In the genomic region with DNA sequence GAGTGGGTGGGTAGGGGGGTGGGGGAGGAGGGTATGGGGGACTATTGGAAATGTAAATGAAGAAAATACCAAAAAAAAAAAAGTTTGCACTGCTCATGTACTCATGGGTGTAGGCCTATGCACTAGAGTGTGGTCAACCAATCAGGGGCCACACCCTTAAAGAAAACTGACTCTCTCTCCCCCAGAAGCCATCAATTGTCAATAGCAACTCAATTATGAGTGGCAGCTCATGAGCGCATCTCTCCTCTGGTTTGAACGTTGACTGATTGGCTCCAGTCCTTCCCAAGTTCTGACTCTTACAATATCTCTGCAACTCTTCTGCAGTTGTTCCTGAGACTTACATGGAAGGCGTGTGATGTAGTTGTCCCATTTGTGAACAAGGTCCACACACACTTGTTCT, we compare ENCODE assay signal across 23 mouse cellular contexts.
DNase-seq lines count a peak whose midpoint lies in the region; ATAC-seq and TF ChIP-seq lines count a peak whose summit lies in the region.
"Had no signal": no experiment of that assay in that cellular context is flagged by ENCODE, and none has a peak within 500 bp of the region (broad histone marks: within the 10 kb centered on the region; RNA-seq: fewer than 3 reads in every experiment).

No protein-coding gene starts in this region.

- no peak for TF ChIP-seq RAD21 in CH12.LX (IDR thresholded peaks at IDR 0.05; ENCODE audit: low read depth, low read length)

- H3K36me3 ChIP-seq in CH12.LX (replicated peaks in 1 of 2; ENCODE audit: control insufficient read depth in 1 of 2, insufficient read depth in 1 of 2, low read length in 1 of 2): no peaks in the 10 kb centered on the region
- H3K36me3 ChIP-seq in hindbrain, embryonic 13.5 days: no peaks in the 10 kb centered on the region
- H3K36me3 ChIP-seq: embryonic facial prominence, embryonic 13.5 days; embryonic facial prominence, embryonic 15.5 days; forebrain, embryonic 10.5 days; forebrain, embryonic 12.5 days; forebrain, embryonic 15.5 days had no signal

- 95% methylated on average over 3 of the region's 3 CpGs for WGBS in hindbrain, embryonic 13.5 days

- dilution Hi-C loops in CH12.LX (cut with MboI; ENCODE audit: extremely low pct_ligation_motif_present, extremely low pct_unique_long_range_greater_than_20kb, low sequenced_read_pairs): no loop called here

- H3K27me3 ChIP-seq in CH12.LX (replicated peaks): no peaks in the 10 kb centered on the region
- H3K27me3 ChIP-seq in hindbrain, embryonic 13.5 days: no peaks in the 10 kb centered on the region
- H3K27me3 ChIP-seq: embryonic facial prominence, embryonic 13.5 days; embryonic facial prominence, embryonic 15.5 days; forebrain, embryonic 12.5 days; forebrain, embryonic 15.5 days had no signal

- in situ Hi-C loops in CH12.LX (cut with MboI; ENCODE audit: low pct_ligation_motif_present, low pct_unique_long_range_greater_than_20kb, low sequenced_read_pairs): loop anchor here (10.0 to 25.0 kb wide), 2 partner anchors 161 to 388 kb away; no protein-coding TSS in a partner anchor

- TF ChIP-seq CTCF in CH12.LX (conservative IDR thresholded peaks at IDR 0.05 in 1 of 2, IDR thresholded peaks at IDR 0.05 in 1 of 2; ENCODE audit: low read depth in 2 of 2, low read length in 2 of 2): no peak

- H3K4me1 ChIP-seq in CH12.LX (ENCODE audit: control insufficient read depth in 1 of 2, insufficient read depth in 2 of 2): peaks cover 10 to 43% of the 10 kb centered on the region in 2 experiments
- no peaks in the 10 kb centered on the region for H3K4me1 ChIP-seq in hindbrain, embryonic 13.5 days (replicated peaks)
- H3K4me1 ChIP-seq: forebrain, embryonic 10.5 days; forebrain, embryonic 12.5 days had no signal

- peak overlapping the region in 2 of 3 experiments; percentile 23 to 47 for H3K4me3 ChIP-seq in CH12.LX (replicated peaks in 1 of 3; ENCODE audit: low read depth in 2 of 3, low read length in 2 of 3, poor library complexity in 1 of 3)
- H3K4me3 ChIP-seq in hindbrain, embryonic 13.5 days: no peak overlapping the region
- H3K4me3 ChIP-seq: embryonic facial prominence, embryonic 13.5 days; embryonic facial prominence, embryonic 15.5 days; erythroblast, embryonic 14.5 days; forebrain, embryonic 10.5 days; forebrain, embryonic 12.5 days; forebrain, embryonic 15.5 days had no signal

- H3K27ac ChIP-seq in CH12.LX (ENCODE audit: insufficient read depth, low read depth): peak overlapping the region; percentile 98
- no peak overlapping the region for H3K27ac ChIP-seq in hindbrain, embryonic 13.5 days
- H3K27ac ChIP-seq: embryonic facial prominence, embryonic 13.5 days; embryonic facial prominence, embryonic 15.5 days; forebrain, embryonic 10.5 days; forebrain, embryonic 12.5 days; forebrain, embryonic 15.5 days had no signal

- no peak for ATAC-seq in hindbrain, embryonic 13.5 days (ENCODE audit: low FRiP score)
- ATAC-seq: forebrain, embryonic 15.5 days; forebrain, postnatal 0 days had no signal

- no peak for TF ChIP-seq EP300 in CH12.LX (IDR thresholded peaks at IDR 0.05; ENCODE audit: low read length)

- peak overlapping the region; percentile 83 for H3K9ac ChIP-seq in CH12.LX (ENCODE audit: insufficient read depth, low read depth)
- no peak overlapping the region for H3K9ac ChIP-seq in hindbrain, embryonic 13.5 days
- H3K9ac ChIP-seq: embryonic facial prominence, embryonic 13.5 days; embryonic facial prominence, embryonic 15.5 days; forebrain, embryonic 12.5 days; forebrain, embryonic 15.5 days; forebrain, postnatal 0 days had no signal

- DNase-seq in CD4-positive, CD25-positive, alpha-beta regulatory T cell, adult 2 months (ENCODE audit: low read depth, low spot score): peak; percentile 47
- peak; percentile 55 for DNase-seq in CH12.LX (ENCODE audit: extremely low read depth)
- DNase-seq in induced T-regulatory cell, adult 2 months (ENCODE audit: low read depth): peak; percentile 54
- DNase-seq in layer of hippocampus, postnatal 36 days: no peak
- DNase-seq in gastrocnemius, adult 18-20 months (ENCODE audit: low spot score): no peak
- DNase-seq in cerebellum, postnatal 10 days: no peak
- DNase-seq: adrenal gland, adult 8-10 months; adrenal gland, postnatal 14 days; adrenal gland, postnatal 36 days; cerebellum, adult 11-12 months; cerebellum, adult 2 months; cerebellum, adult 9-10 months; cerebellum, postnatal 14 days; cerebellum, postnatal 36 days; embryo, embryonic 11 days; forebrain, postnatal 0 days had no signal

- peaks cover 31% of the 10 kb centered on the region for H3K79me2 ChIP-seq in CH12.LX (replicated peaks; ENCODE audit: control insufficient read depth, extremely low read depth, insufficient read depth, poor library complexity, severe bottlenecking)

- H3K4me2 ChIP-seq in CH12.LX (ENCODE audit: insufficient read depth, low read depth, poor library complexity, severe bottlenecking): peak overlapping the region; percentile 78
- H3K4me2 ChIP-seq in hindbrain, embryonic 13.5 days: no peak overlapping the region
- H3K4me2 ChIP-seq: embryonic facial prominence, embryonic 13.5 days; embryonic facial prominence, embryonic 15.5 days; forebrain, embryonic 12.5 days; forebrain, embryonic 15.5 days had no signal

- TF ChIP-seq POLR2A in CH12.LX (IDR thresholded peaks at IDR 0.05; ENCODE audit: low read depth, low read length): peak; percentile 56

- no peaks in the 10 kb centered on the region for H3K9me3 ChIP-seq in CH12.LX (replicated peaks; ENCODE audit: low read length)
- H3K9me3 ChIP-seq in hindbrain, embryonic 13.5 days: no peaks in the 10 kb centered on the region
- H3K9me3 ChIP-seq: embryonic facial prominence, embryonic 13.5 days; embryonic facial prominence, embryonic 15.5 days; forebrain, embryonic 10.5 days; forebrain, embryonic 12.5 days; forebrain, embryonic 15.5 days had no signal

TF ChIP-seq in CH12.LX, 34 proteins besides CTCF, POLR2A, EP300 and RAD21:
- TF ChIP-seq ZMIZ1 (IDR thresholded peaks at IDR 0.05; ENCODE audit: low read depth, low read length) (0 out of 2 replicates have a peak, but pooled peaks have one; percentile 31), CHD1 (IDR thresholded peaks at IDR 0.05; ENCODE audit: low read depth, low read length) (peak; percentile 22; the same call in 1 of the 2 replicates), E2F4 (IDR thresholded peaks at IDR 0.05; ENCODE audit: insufficient replicate concordance, low read depth, low read length) (no peak), IRF4 (IDR thresholded peaks at IDR 0.05; ENCODE audit: low read depth, low read length) (0 out of 2 replicates have a peak, but pooled peaks have one; percentile 25), SIN3A (IDR thresholded peaks at IDR 0.05; ENCODE audit: low read length) (0 out of 2 replicates have a peak, but pooled peaks have one; percentile 32), HCFC1 (IDR thresholded peaks at IDR 0.05; ENCODE audit: low read depth, low read length) (peak; percentile 22; the same call in 1 of the 2 replicates), SMC3 (IDR thresholded peaks at IDR 0.05; ENCODE audit: low read depth, low read length) (no peak), MYC (IDR thresholded peaks at IDR 0.05; ENCODE audit: low read depth, low read length) (0 out of 2 replicates have a peak, but pooled peaks have one; percentile 20), KAT2A (IDR thresholded peaks at IDR 0.05; ENCODE audit: insufficient replicate concordance, low read length) (no peak), NELFE (IDR thresholded peaks at IDR 0.05; ENCODE audit: low read depth, low read length) (peak; percentile 51; the same call in 1 of the 2 replicates), TCF12 (IDR thresholded peaks at IDR 0.05; ENCODE audit: low read depth, low read length) (peak; percentile 63; the same call in 1 of the 2 replicates), ZNF384 (IDR thresholded peaks at IDR 0.05; ENCODE audit: low read depth, low read length) (peak; percentile 81), TBP (conservative IDR thresholded peaks at IDR 0.05; ENCODE audit: low read depth, low read length) (peak; percentile 90)

Comparison
In these comparisons a context has a peak if more than half of its experiments do, and no peak if none do; other contexts are left out.
1. DNase-seq: peak in CD4-positive, CD25-positive, alpha-beta regulatory T cell, adult 2 months (single experiment), CH12.LX (single experiment) and induced T-regulatory cell, adult 2 months (single experiment); none in layer of hippocampus, postnatal 36 days (0 of 2), gastrocnemius, adult 18-20 months (single experiment) and cerebellum, postnatal 10 days (0 of 2).